Mouse (Mus musculus): ENCODE measurements around the gene Vegfb. TPM values are rescaled to one million over a fixed set of nuclear protein-coding genes. Genes with fewer than 3 reads are reported as not detected.

The Vegfb gene
- polyA plus RNA-seq, 1 experiment from 2014 or later, result 153 TPM

DNA sequence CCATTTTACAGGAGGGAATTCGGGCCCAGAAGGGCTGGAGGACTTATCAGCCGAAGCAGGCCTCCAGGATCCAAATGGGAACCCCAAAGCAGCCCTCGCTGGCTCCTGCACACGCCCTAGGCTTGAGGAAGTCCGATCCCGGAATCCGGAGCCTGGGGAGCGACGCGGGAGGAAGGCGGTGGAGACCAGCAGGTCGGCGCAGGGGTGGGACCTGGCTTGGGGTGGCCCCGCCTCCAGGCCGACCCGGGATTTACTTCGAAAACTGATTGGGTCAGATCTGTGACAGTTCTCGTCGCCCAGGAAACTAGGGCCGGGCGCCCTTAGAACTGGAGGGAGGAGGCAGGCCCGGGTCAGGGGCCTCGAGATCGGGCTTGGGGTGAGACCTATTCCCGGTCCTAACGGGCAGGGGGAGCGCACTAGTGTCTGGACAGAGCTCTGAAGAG, 45.2 kb downstream of the Vegfb start, which contains the start of gene Gpr137:
TSS of gene Gpr137 (minus strand) at position 232 of the 443 bp plus-strand sequence.
- peak; percentile 86 for ATAC-seq (ENCODE audit: insufficient number of reproducible peaks, insufficient read depth, low FRiP score, low read depth)
- peaks cover 10 to 18% of the 10 kb centered on the region in 2 experiments for H3K4me1 ChIP-seq (ENCODE audit: control insufficient read depth in 2 of 2, insufficient read depth in 2 of 2, low read length in 2 of 2)
- H3K4me2 ChIP-seq (ENCODE audit: low read length), result peak within 1 kb of the TSS; percentile 98
- under 1% methylated on average over 27 of the region's 27 CpGs for WGBS
- H3K36me3 ChIP-seq (ENCODE audit: control insufficient read depth, insufficient read depth, low read length), result peaks cover 20% of the 10 kb centered on the region; the same call in 1 of the 2 replicates
- peak within 1 kb of the TSS; percentile 91 to 92 for H3K27ac ChIP-seq (replicated peaks in 1 of 2; ENCODE audit: control insufficient read depth in 1 of 2, insufficient read depth in 1 of 2, low read depth in 2 of 2, low read length in 2 of 2)
- H3K9ac ChIP-seq (ENCODE audit: low read length), result peak within 1 kb of the TSS; percentile 89
- peak within 1 kb of the TSS; percentile 69 to 82 for H3K4me3 ChIP-seq (ENCODE audit: control insufficient read depth in 1 of 2, insufficient read depth in 1 of 2, low read depth in 1 of 2, low read length in 2 of 2)
- no peaks in the 10 kb centered on the region for H3K9me3 ChIP-seq (ENCODE audit: control insufficient read depth, low read length)
- no peaks in the 10 kb centered on the region for H3K27me3 ChIP-seq (ENCODE audit: control insufficient read depth, insufficient read depth, low read length)

DNA sequence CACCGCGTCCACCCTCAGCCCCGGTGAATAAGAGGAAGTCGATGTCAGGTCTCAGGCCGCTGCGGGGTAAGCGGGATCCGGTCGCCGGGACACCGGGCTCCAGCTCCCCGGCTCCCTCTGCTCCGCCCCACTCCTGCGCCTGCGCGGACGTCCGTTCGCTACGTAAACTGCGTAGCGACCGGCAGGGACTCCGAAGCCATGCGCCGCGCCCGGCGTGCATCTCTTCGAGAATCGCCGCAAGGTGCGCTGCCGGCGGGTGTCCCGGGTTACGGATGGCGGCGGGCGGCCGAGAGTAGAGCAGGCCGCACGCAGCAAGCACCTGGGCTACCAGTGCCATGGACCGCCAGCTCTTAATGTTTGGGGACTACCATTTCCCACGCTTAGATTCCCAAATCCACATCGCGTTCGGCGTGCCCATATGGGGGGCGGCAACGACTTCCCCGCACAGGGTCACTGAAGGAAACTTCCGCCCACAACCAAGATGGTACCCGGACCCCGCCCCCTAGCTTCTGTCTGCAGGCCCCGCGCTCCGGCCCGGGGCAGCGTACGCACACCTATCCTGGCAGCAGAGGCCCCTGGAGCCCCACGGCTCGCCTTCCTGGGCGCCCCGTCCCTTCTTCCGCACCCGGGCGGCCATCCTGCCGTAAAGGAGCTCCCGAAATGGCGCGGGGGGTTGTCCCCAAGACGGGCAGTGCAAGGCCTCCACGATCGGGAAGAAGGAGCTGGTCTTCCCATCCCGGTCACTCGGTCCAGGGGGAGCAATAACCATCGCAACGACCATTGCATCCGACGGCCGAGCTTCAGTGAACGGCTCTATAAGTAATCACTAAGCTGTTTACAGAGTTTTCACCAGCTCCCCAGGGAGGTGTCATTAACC, 45.8 kb downstream of the Vegfb start, which contains the start of gene Bad:
TSS of gene Bad (plus strand) at position 490 of the 877 bp plus-strand sequence.
- peak within 1 kb of the TSS; percentile 69 to 82 for H3K4me3 ChIP-seq (ENCODE audit: control insufficient read depth in 1 of 2, insufficient read depth in 1 of 2, low read depth in 1 of 2, low read length in 2 of 2)
- under 1% methylated on average over 83 of the region's 83 CpGs for WGBS
- peak within 1 kb of the TSS; percentile 89 for H3K9ac ChIP-seq (ENCODE audit: low read length)
- peak within 1 kb of the TSS; percentile 98 for H3K4me2 ChIP-seq (ENCODE audit: low read length)
- H3K9me3 ChIP-seq (ENCODE audit: control insufficient read depth, low read length), result no peaks in the 10 kb centered on the region
- H3K36me3 ChIP-seq (ENCODE audit: control insufficient read depth, insufficient read depth, low read length), result peaks cover 20% of the 10 kb centered on the region; the same call in 1 of the 2 replicates
- no peaks in the 10 kb centered on the region for H3K27me3 ChIP-seq (ENCODE audit: control insufficient read depth, insufficient read depth, low read length)
- ATAC-seq (ENCODE audit: insufficient number of reproducible peaks, insufficient read depth, low FRiP score, low read depth), result peak; percentile 76
- H3K4me1 ChIP-seq (ENCODE audit: control insufficient read depth in 2 of 2, insufficient read depth in 2 of 2, low read length in 2 of 2), result peaks cover 10 to 18% of the 10 kb centered on the region in 2 experiments
- peak within 1 kb of the TSS; percentile 91 to 92 for H3K27ac ChIP-seq (replicated peaks in 1 of 2; ENCODE audit: control insufficient read depth in 1 of 2, insufficient read depth in 1 of 2, low read depth in 2 of 2, low read length in 2 of 2)

DNA sequence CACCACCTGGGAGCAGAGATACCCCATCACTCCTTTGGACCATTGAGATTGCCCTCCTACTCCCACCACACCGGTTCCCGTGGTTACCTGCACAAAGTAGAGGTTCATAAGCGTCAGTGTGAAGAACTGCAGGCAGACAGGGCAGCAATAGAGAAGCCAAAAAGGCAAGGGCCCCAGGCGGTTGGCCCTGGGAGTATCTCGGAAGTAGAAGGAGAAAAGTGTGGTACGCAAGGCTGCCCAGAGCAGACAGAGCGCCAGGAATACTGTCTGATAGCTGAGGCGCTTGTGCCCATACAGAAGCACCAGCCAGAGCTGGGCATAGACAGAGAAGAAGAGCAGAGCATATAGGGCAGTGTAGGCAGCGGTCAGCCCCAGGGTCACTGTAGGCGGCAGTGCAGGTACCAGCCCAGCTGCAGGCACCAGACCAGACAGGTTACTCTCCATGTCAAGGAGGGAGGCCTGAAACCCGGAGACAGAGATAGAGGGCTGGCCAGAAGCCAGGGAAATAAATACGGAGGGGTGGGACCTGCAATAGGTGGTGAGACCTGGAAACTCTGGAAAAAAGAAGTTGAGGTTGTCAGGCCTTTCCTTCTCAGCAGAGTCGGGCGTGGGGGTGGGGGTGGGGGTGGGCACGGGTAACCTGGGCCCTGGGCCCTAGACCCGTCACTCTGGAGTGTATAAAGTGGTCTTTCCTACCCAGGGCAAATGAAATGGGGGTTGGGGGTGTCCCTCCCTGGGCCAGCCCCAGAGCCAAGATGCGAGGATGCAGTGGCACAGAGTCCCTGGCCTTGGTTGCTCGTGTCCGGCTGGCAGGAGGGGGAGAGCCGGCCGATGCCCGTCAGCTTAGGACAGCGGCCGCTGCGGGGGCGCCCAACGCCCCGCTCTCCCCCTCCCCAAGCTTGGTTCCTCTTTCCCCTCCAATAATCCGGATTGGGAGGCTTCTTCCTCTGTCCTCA, 46.8 kb downstream of the Vegfb start:
- Histone ChIP-seq H3K4me1 (ENCODE audit: control insufficient read depth in 2 of 2, insufficient read depth in 2 of 2, low read length in 2 of 2) (peaks cover 10 to 18% of the 10 kb centered on the region in 2 experiments), H3K4me3 (ENCODE audit: control insufficient read depth in 1 of 2, insufficient read depth in 1 of 2, low read depth in 1 of 2, low read length in 2 of 2) (peak overlapping the region; percentile 69 to 82), H3K27ac (replicated peaks in 1 of 2; ENCODE audit: control insufficient read depth in 1 of 2, insufficient read depth in 1 of 2, low read depth in 2 of 2, low read length in 2 of 2) (peak overlapping the region; percentile 43 to 68), H3K36me3 (ENCODE audit: control insufficient read depth, insufficient read depth, low read length) (peaks cover 16% of the 10 kb centered on the region; the same call in 1 of the 2 replicates), H3K9ac (ENCODE audit: low read length) (peak overlapping the region; percentile 89), H3K9me3 (ENCODE audit: control insufficient read depth, low read length) (no peaks in the 10 kb centered on the region), H3K27me3 (ENCODE audit: control insufficient read depth, insufficient read depth, low read length) (peaks cover 8% of the 10 kb centered on the region), H3K4me2 (ENCODE audit: low read length) (peak overlapping the region; percentile 98)
- 18% methylated on average over 29 of the region's 29 CpGs for WGBS
- ATAC-seq (ENCODE audit: insufficient number of reproducible peaks, insufficient read depth, low FRiP score, low read depth), result no peak

DNA sequence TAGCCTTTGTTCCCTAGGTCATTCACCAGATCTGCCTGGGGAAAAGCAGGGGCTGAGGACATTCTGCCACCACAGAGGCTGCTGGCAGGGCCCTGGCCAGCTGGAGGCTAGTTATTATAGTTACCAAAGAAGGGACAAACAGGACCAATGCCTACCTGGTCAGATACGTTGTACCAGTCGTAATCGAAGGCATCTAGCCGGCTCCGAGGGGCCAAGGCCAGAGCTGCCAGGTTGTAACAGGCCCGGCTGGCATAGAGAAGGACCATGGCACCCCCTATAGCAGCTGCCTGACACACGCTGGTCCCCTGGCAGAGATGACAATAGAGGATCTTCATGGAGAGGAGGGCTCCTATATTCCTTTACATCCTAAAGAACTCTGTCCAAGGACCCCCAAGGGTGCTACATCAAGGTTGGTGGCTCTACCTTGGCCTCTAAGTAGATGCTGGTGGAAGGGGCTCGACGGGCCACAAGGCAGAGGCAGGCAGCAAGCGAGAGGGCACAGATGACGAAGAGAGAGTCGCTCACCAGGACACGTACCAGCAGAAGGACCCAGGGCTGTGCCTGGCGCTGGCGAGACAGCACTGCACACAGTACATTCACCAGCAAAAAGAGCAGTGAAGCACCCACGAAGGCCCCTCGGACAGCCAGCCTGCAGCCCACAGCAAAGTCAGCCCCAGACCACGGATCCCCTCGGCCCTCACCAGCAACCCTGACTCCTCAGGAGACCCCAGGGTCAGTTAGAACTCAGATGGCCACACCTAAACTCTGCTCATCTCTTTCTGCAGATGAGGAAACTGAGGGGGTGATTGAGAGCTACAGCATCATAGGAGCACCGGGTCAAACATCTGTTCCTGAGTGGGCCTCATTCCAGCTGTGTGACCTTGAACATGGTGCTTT, 48.1 kb downstream of the Vegfb start:
- Histone ChIP-seq H3K27me3 (ENCODE audit: control insufficient read depth, insufficient read depth, low read length) (peaks cover 21% of the 10 kb centered on the region), H3K9me3 (ENCODE audit: control insufficient read depth, low read length) (no peaks in the 10 kb centered on the region), H3K4me3 (ENCODE audit: control insufficient read depth in 1 of 2, insufficient read depth in 1 of 2, low read depth in 1 of 2, low read length in 2 of 2) (no peak overlapping the region), H3K36me3 (ENCODE audit: control insufficient read depth, insufficient read depth, low read length) (peaks cover 11% of the 10 kb centered on the region; the same call in 1 of the 2 replicates), H3K4me2 (ENCODE audit: low read length) (no peak overlapping the region), H3K4me1 (ENCODE audit: control insufficient read depth in 2 of 2, insufficient read depth in 2 of 2, low read length in 2 of 2) (peaks cover 10 to 18% of the 10 kb centered on the region in 2 experiments), H3K9ac (ENCODE audit: low read length) (no peak overlapping the region), H3K27ac (replicated peaks in 1 of 2; ENCODE audit: control insufficient read depth in 1 of 2, insufficient read depth in 1 of 2, low read depth in 2 of 2, low read length in 2 of 2) (no peak overlapping the region)
- no peak for ATAC-seq (ENCODE audit: insufficient number of reproducible peaks, insufficient read depth, low FRiP score, low read depth)
- WGBS, result 84% methylated on average over 20 of the region's 20 CpGs

DNA sequence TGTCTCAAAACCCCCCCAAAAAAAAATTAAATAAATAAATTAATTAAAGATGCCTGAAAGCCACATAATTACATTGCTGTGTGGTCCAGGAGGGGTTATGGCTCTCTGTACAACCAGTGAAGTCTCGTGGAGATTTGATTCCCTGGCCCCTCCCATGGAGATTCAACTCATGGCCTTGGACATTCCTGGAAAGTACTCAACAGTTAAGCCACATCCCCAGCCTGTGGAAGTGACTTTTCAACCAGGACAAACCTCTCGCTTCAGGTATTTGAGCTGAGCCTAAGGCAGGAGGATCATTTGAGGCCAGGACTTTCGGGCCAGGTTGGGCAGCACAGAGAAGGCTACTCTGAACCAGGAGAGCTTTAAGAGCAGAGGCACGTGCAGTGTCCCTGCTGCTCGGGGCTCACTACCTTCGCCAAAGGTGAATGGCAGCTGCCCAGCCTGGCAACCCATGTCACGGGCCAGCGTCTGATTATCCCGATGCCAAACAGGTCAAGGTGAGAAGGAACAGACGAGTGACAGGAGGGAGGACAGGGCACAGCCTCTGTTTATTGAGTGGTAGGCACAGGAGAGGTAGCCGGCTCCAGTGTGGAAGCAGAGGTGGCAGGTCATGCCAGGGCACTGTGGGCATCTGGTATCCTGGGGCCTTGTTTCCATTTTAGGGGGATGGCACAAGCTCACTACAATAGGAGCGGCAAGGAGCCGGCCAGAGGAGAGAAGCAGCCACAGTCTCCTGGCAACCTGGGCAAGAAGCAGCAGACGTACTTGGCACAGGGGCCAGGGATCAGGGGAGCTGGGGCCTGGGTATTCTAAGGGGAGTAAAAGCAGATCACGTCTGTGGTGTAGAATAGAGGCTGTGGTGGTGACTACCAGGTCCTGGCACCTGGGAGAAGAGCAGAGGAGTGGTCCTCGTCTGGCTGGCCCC, 49.6 kb downstream of the Vegfb start:
- H3K4me2 ChIP-seq (ENCODE audit: low read length), result no peak overlapping the region
- peaks cover 36% of the 10 kb centered on the region for H3K27me3 ChIP-seq (ENCODE audit: control insufficient read depth, insufficient read depth, low read length)
- 77% methylated on average over 16 of the region's 16 CpGs for WGBS

DNA sequence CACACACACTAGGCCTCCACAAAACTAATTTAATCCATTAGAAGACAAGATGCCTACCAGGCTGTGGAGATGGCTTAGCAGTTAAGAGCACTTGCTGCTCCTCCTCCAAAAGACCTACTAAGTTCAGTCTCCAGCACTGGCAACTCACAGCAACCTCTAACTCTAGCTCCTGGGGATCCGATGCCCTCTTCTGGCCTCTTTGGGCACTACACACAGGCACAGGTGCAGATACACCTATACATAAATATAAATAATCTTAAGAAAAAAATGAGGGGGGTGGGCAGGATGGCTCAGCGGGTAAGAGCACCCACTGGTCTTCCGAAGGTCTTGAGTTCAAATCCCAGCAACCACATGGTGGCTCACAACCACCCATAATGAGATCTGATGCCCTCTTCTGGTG, 51.2 kb downstream of the Vegfb start:
- Histone ChIP-seq H3K9me3 (ENCODE audit: control insufficient read depth, low read length) (no peaks in the 10 kb centered on the region), H3K27ac (replicated peaks in 1 of 2; ENCODE audit: control insufficient read depth in 1 of 2, insufficient read depth in 1 of 2, low read depth in 2 of 2, low read length in 2 of 2) (no peak overlapping the region), H3K4me2 (ENCODE audit: low read length) (no peak overlapping the region), H3K4me1 (ENCODE audit: control insufficient read depth in 2 of 2, insufficient read depth in 2 of 2, low read length in 2 of 2) (peaks cover 8 to 22% of the 10 kb centered on the region in 2 experiments), H3K9ac (ENCODE audit: low read length) (no peak overlapping the region), H3K4me3 (ENCODE audit: control insufficient read depth in 1 of 2, insufficient read depth in 1 of 2, low read depth in 1 of 2, low read length in 2 of 2) (no peak overlapping the region), H3K36me3 (ENCODE audit: control insufficient read depth, insufficient read depth, low read length) (0 out of 2 replicates have a peak, but pooled peaks cover 6% of the 10 kb centered on the region), H3K27me3 (ENCODE audit: control insufficient read depth, insufficient read depth, low read length) (peaks cover 51% of the 10 kb centered on the region)
- WGBS, result 16% methylated on average over 3 of the region's 3 CpGs
- ATAC-seq (ENCODE audit: insufficient number of reproducible peaks, insufficient read depth, low FRiP score, low read depth), result no peak

More for the DNA sequence above, 49.6 kb downstream of the Vegfb start:
- Histone ChIP-seq H3K27ac (replicated peaks in 1 of 2; ENCODE audit: control insufficient read depth in 1 of 2, insufficient read depth in 1 of 2, low read depth in 2 of 2, low read length in 2 of 2) (no peak overlapping the region), H3K9me3 (ENCODE audit: control insufficient read depth, low read length) (no peaks in the 10 kb centered on the region), H3K36me3 (ENCODE audit: control insufficient read depth, insufficient read depth, low read length) (0 out of 2 replicates have a peak, but pooled peaks cover 6% of the 10 kb centered on the region), H3K4me3 (ENCODE audit: control insufficient read depth in 1 of 2, insufficient read depth in 1 of 2, low read depth in 1 of 2, low read length in 2 of 2) (no peak overlapping the region), H3K4me1 (ENCODE audit: control insufficient read depth in 2 of 2, insufficient read depth in 2 of 2, low read length in 2 of 2) (peaks cover 9 to 25% of the 10 kb centered on the region in 2 experiments), H3K9ac (ENCODE audit: low read length) (0 out of 2 replicates have a peak overlapping the region, but pooled peaks have one; percentile 2)
- no peak for ATAC-seq (ENCODE audit: insufficient number of reproducible peaks, insufficient read depth, low FRiP score, low read depth)

Measured in heart, embryonic 14.5 days (tissue).